Mouse (Mus musculus): ENCODE measurements around the gene Zbtb43. TPM values are rescaled to one million over a fixed set of nuclear protein-coding genes. Genes with fewer than 3 reads are reported as not detected.
A peak's percentile ranks its signal among the peaks of the same experiment; 100 is the strongest.

Zbtb43 gene
- polyA plus RNA-seq, 1 experiment from 2014 or later = 23.6 TPM

GRCm38 (mm10) chr2:33438377-33438776 is 30.0 kb downstream of the Zbtb43 start:
- Histone ChIP-seq H3K27me3 (peaks cover 3% of the 10 kb centered on the region; the same call in 1 of the 2 replicates), H3K36me3 (no peaks in the 10 kb centered on the region), H3K27ac (replicated peaks) (no peak overlapping the region), H3K9ac (0 out of 2 replicates have a peak overlapping the region, but pooled peaks have one; percentile 22), H3K4me2 (no peak overlapping the region), H3K4me1 (replicated peaks) (peaks cover 51% of the 10 kb centered on the region), H3K9me3 (no peaks in the 10 kb centered on the region), H3K4me3 (no peak overlapping the region)
- no peak for ATAC-seq (ENCODE audit: low read depth)
- 7% methylated on average over 2 of the region's 2 CpGs for WGBS

- H3K4me2 ChIP-seq = no peak overlapping the region
- H3K4me3 ChIP-seq = no peak overlapping the region
- no peaks in the 10 kb centered on the region for H3K36me3 ChIP-seq
- no peaks in the 10 kb centered on the region for H3K9me3 ChIP-seq
- peaks cover 51% of the 10 kb centered on the region for H3K4me1 ChIP-seq (replicated peaks)
- H3K27ac ChIP-seq (replicated peaks) = no peak overlapping the region
- no peak for ATAC-seq (ENCODE audit: low read depth)
- 66% methylated on average over 11 of the region's 11 CpGs for WGBS
- no peak overlapping the region for H3K9ac ChIP-seq
- peaks cover 3% of the 10 kb centered on the region; the same call in 1 of the 2 replicates for H3K27me3 ChIP-seq
Observed at GRCm38 (mm10) chr2:33437184-33437583, 31.2 kb downstream of the Zbtb43 start.

- H3K4me1 ChIP-seq (replicated peaks) = peaks cover 52% of the 10 kb centered on the region
- WGBS = 5% methylated on average over 16 of the region's 16 CpGs
- no peaks in the 10 kb centered on the region for H3K9me3 ChIP-seq
- H3K27ac ChIP-seq (replicated peaks) = peak overlapping the region; percentile 68
- peak overlapping the region; percentile 25 for H3K4me3 ChIP-seq
- no peaks in the 10 kb centered on the region for H3K36me3 ChIP-seq
- peak; percentile 38; the same call in 1 of the 2 replicates for ATAC-seq (ENCODE audit: low read depth)
- peak overlapping the region; percentile 52 for H3K4me2 ChIP-seq
- peak overlapping the region; percentile 60 for H3K9ac ChIP-seq
- H3K27me3 ChIP-seq = peaks cover 3% of the 10 kb centered on the region; the same call in 1 of the 2 replicates
Observed at GRCm38 (mm10) chr2:33436035-33436580, 32.3 kb downstream of the Zbtb43 start.

- no peaks in the 10 kb centered on the region for H3K36me3 ChIP-seq
- WGBS = 45% methylated on average over 8 of the region's 8 CpGs
- no peak overlapping the region for H3K27ac ChIP-seq (replicated peaks)
- H3K4me1 ChIP-seq (replicated peaks) = peaks cover 48% of the 10 kb centered on the region
- no peak overlapping the region for H3K4me3 ChIP-seq
- peaks cover 3% of the 10 kb centered on the region; the same call in 1 of the 2 replicates for H3K27me3 ChIP-seq
- 0 out of 2 replicates have a peak overlapping the region, but pooled peaks have one; percentile 60 for H3K9ac ChIP-seq
- H3K4me2 ChIP-seq = peak overlapping the region; percentile 52
- no peak for ATAC-seq (ENCODE audit: low read depth)
- no peaks in the 10 kb centered on the region for H3K9me3 ChIP-seq
Observed at GRCm38 (mm10) chr2:33435036-33435650, 33.2 kb downstream of the Zbtb43 start.

- Histone ChIP-seq H3K36me3 (no peaks in the 10 kb centered on the region), H3K9me3 (no peaks in the 10 kb centered on the region), H3K4me3 (no peak overlapping the region), H3K9ac (no peak overlapping the region), H3K4me1 (replicated peaks) (peaks cover 51% of the 10 kb centered on the region), H3K27ac (replicated peaks) (no peak overlapping the region), H3K27me3 (no peaks in the 10 kb centered on the region), H3K4me2 (no peak overlapping the region)
- 60% methylated on average over 5 of the region's 5 CpGs for WGBS
- ATAC-seq (ENCODE audit: low read depth) = no peak
Observed at GRCm38 (mm10) chr2:33432877-33433276, 35.5 kb downstream of the Zbtb43 start.

- H3K4me2 ChIP-seq = peak within 1 kb of the TSS; percentile 81
- peaks cover 51% of the 10 kb centered on the region for H3K4me1 ChIP-seq (replicated peaks)
- H3K9ac ChIP-seq = peak within 1 kb of the TSS; percentile 94
- peak; percentile 78 for ATAC-seq (ENCODE audit: low read depth)
- peaks cover 12% of the 10 kb centered on the region for H3K36me3 ChIP-seq
- H3K27ac ChIP-seq (replicated peaks) = peak within 1 kb of the TSS; percentile 68
- WGBS = under 1% methylated on average over 78 of the region's 102 CpGs
- peak within 1 kb of the TSS; percentile 96 for H3K4me3 ChIP-seq
- H3K27me3 ChIP-seq = no peaks in the 10 kb centered on the region
- H3K9me3 ChIP-seq = no peaks in the 10 kb centered on the region
Observed at GRCm38 (mm10) chr2:33430771-33431699, 37.3 kb downstream of the Zbtb43 start, which contains the start of gene Zbtb34. Gene Zbtb34 (minus strand): TSS chr2:33431324.

GRCm38 (mm10) chr2:33430081-33430770 is 38.1 kb downstream of the Zbtb43 start:
- Histone ChIP-seq H3K4me3 (peak overlapping the region; percentile 96), H3K36me3 (peaks cover 16% of the 10 kb centered on the region), H3K27ac (replicated peaks) (peak overlapping the region; percentile 68; the same call in 1 of the 2 replicates), H3K4me1 (replicated peaks) (peaks cover 43% of the 10 kb centered on the region), H3K9ac (peak overlapping the region; percentile 94), H3K4me2 (peak overlapping the region; percentile 81), H3K27me3 (no peaks in the 10 kb centered on the region), H3K9me3 (no peaks in the 10 kb centered on the region)
- WGBS = 11% methylated on average over 13 of the region's 13 CpGs
- ATAC-seq (ENCODE audit: low read depth) = 0 out of 2 replicates have a peak, but pooled peaks have one; percentile 6

GRCm38 (mm10) chr2:33429339-33429738 is 39.0 kb downstream of the Zbtb43 start:
- peaks cover 16% of the 10 kb centered on the region for H3K36me3 ChIP-seq
- peak overlapping the region; percentile 81 for H3K4me2 ChIP-seq
- WGBS = 47% methylated on average over 6 of the region's 6 CpGs
- no peaks in the 10 kb centered on the region for H3K27me3 ChIP-seq
- H3K9ac ChIP-seq = peak overlapping the region; percentile 94
- no peak overlapping the region; the same call in 1 of the 2 replicates for H3K27ac ChIP-seq (replicated peaks)
- H3K4me3 ChIP-seq = peak overlapping the region; percentile 96
- H3K4me1 ChIP-seq (replicated peaks) = peaks cover 36% of the 10 kb centered on the region
- H3K9me3 ChIP-seq = no peaks in the 10 kb centered on the region
- no peak for ATAC-seq (ENCODE audit: low read depth)

GRCm38 (mm10) chr2:33426640-33427398 is 41.5 kb downstream of the Zbtb43 start:
- Histone ChIP-seq H3K4me1 (replicated peaks) (peaks cover 34% of the 10 kb centered on the region), H3K4me3 (no peak overlapping the region), H3K9ac (0 out of 2 replicates have a peak overlapping the region, but pooled peaks have one; percentile 5), H3K27ac (replicated peaks) (no peak overlapping the region), H3K9me3 (no peaks in the 10 kb centered on the region), H3K36me3 (peaks cover 29% of the 10 kb centered on the region), H3K27me3 (no peaks in the 10 kb centered on the region), H3K4me2 (no peak overlapping the region)
- ATAC-seq (ENCODE audit: low read depth) = no peak
- 67% methylated on average over 10 of the region's 10 CpGs for WGBS

GRCm38 (mm10) chr2:33417454-33417853 is 50.9 kb downstream of the Zbtb43 start:
- Histone ChIP-seq H3K4me1 (replicated peaks) (no peaks in the 10 kb centered on the region; the same call in 1 of the 2 replicates), H3K36me3 (peaks cover 11% of the 10 kb centered on the region), H3K4me2 (no peak overlapping the region), H3K27ac (replicated peaks) (no peak overlapping the region), H3K4me3 (no peak overlapping the region), H3K27me3 (no peaks in the 10 kb centered on the region), H3K9ac (no peak overlapping the region), H3K9me3 (no peaks in the 10 kb centered on the region)
- ATAC-seq (ENCODE audit: low read depth) = no peak
- WGBS = 80% methylated on average over 4 of the region's 4 CpGs

GRCm38 (mm10) chr2:33414019-33414418 is 54.3 kb downstream of the Zbtb43 start:
- 93% methylated on average over 13 of the region's 13 CpGs for WGBS
- no peak overlapping the region for H3K4me3 ChIP-seq
- ATAC-seq (ENCODE audit: low read depth) = no peak

More at GRCm38 (mm10) chr2:33414019-33414418, 54.3 kb downstream of the Zbtb43 start:
- H3K27ac ChIP-seq (replicated peaks) = no peak overlapping the region
- H3K36me3 ChIP-seq = peaks cover 32% of the 10 kb centered on the region
- no peak overlapping the region for H3K4me2 ChIP-seq
- H3K27me3 ChIP-seq = no peaks in the 10 kb centered on the region
- H3K9me3 ChIP-seq = no peaks in the 10 kb centered on the region
- H3K4me1 ChIP-seq (replicated peaks) = no peaks in the 10 kb centered on the region; the same call in 1 of the 2 replicates
- H3K9ac ChIP-seq = no peak overlapping the region

Data from neural tube, embryonic 13.5 days (tissue).